Mouse (Mus musculus) liver, embryonic 14.5 days (tissue): ENCODE measurements at regions not wholly inside any gene's neighbourhood (a gene's known extent, or its start where the extent isn't known, plus 50 kb on each side); places are given as distances from the start of the nearest gene placed in this dataset.

Experiments used
- CTCF ChIP-seq: IDR thresholded peaks from 2 replicates; pipeline ENCODE4 v1.5.1; 2016; ENCODE audit warnings: antibody characterized with exemption, low read depth, control low read depth
- EP300 ChIP-seq: IDR thresholded peaks from 2 replicates; pipeline ENCODE4 v1.6.1; 2016; ENCODE audit warnings: antibody characterized with exemption, low read depth

- TF ChIP-seq CTCF (no peak), EP300 (no peak)
Observed at GRCm38 (mm10) chr2:47888166-47888565, 925.7 kb upstream of the Acvr2a start.
